Mouse (Mus musculus) midbrain, postnatal 0 days (tissue): ENCODE measurements at regions not wholly inside any gene's neighbourhood (a gene's known extent, or its start where the extent isn't known, plus 50 kb on each side); places are given as distances from the start of the nearest gene placed in this dataset.

ENCODE experiments used
- ATAC-seq: fragments of 200-750 bp; cut with Nextera tagmentation; 2 replicates; pipeline ENCODE4 v1.8.0; 2017; ENCODE audit warnings: moderate number of reproducible peaks, mild to moderate bottlenecking, moderate TSS enrichment, moderate library complexity; ENCODE audit not compliant: low FRiP score
- DNase-seq: peaks from one replicate; pipeline ENCODE4 v3.0.0-alpha.2; 2015; ENCODE audit warnings: low spot score
- H3K27ac ChIP-seq: fragments of 300-500 bp; sonication (generic); 2 replicates; pipeline ENCODE4 v1.5.1; 2014; ENCODE audit warnings: low read depth, mild to moderate bottlenecking, low read length, mixed read lengths
- H3K27me3 ChIP-seq: fragments of 300-500 bp; sonication (generic); 2 replicates; pipeline ENCODE4 v1.6.1; 2014; ENCODE audit warnings: low read length, control low read depth, mixed read lengths; ENCODE audit not compliant: insufficient read depth
- H3K36me3 ChIP-seq: fragments of 300-500 bp; sonication (generic); 2 replicates; pipeline ENCODE4 v1.6.1; 2014; ENCODE audit warnings: low read length, control low read depth, mixed read lengths; ENCODE audit not compliant: insufficient read depth
- H3K4me1 ChIP-seq: fragments of 300-500 bp; sonication (generic); 2 replicates; pipeline ENCODE4 v1.6.1; 2014; ENCODE audit warnings: mild to moderate bottlenecking, control low read depth, antibody characterized with exemption, low read length, mixed read lengths; ENCODE audit not compliant: insufficient read depth
- H3K4me2 ChIP-seq: fragments of 300-500 bp; sonication (generic); 2 replicates; pipeline ENCODE4 v1.6.1; 2014; ENCODE audit warnings: low read depth, mild to moderate bottlenecking, low read length, mixed read lengths; ENCODE audit not compliant: poor library complexity, severe bottlenecking
- H3K4me3 ChIP-seq: fragments of 300-500 bp; sonication (generic); 2 replicates; pipeline ENCODE4 v1.5.1; 2014; ENCODE audit warnings: low read depth, mild to moderate bottlenecking, low read length, moderate library complexity
- H3K9ac ChIP-seq: fragments of 300-500 bp; sonication (generic); replicated peaks from 2 replicates; pipeline ENCODE4 v1.6.1; 2014; ENCODE audit warnings: mild to moderate bottlenecking, low read length, moderate library complexity, mixed read lengths; ENCODE audit not compliant: poor library complexity, severe bottlenecking
- H3K9me3 ChIP-seq: fragments of 300-500 bp; sonication (generic); 2 replicates; pipeline ENCODE4 v1.6.1; 2016; ENCODE audit warnings: low read length, control low read depth
- CTCF ChIP-seq: IDR thresholded peaks from 2 replicates; pipeline ENCODE4 v1.5.1; 2016; ENCODE audit warnings: antibody characterized with exemption, mild to moderate bottlenecking
- WGBS: fragments of 180-500 bp; shearing (Covaris S2); extraction: QIAGEN DNeasy Blood & Tissue Kit; methylation state at CpG from one replicate; pipeline ENCODE4 v1.1.7; 2014; 5-methylcytosine and 5-hydroxymethylcytosine counted together

- ATAC-seq, result no peak
- no peak overlapping the region for H3K4me2 ChIP-seq
- H3K27ac ChIP-seq, result no peak overlapping the region
- no peaks in the 10 kb centered on the region for H3K9me3 ChIP-seq
- H3K9ac ChIP-seq, result no peak overlapping the region
- no peak overlapping the region for H3K4me3 ChIP-seq
- no peaks in the 10 kb centered on the region for H3K27me3 ChIP-seq
- 81% methylated on average over 3 of the region's 3 CpGs for WGBS
- no peaks in the 10 kb centered on the region for H3K36me3 ChIP-seq
- DNase-seq, result no peak
- no peaks in the 10 kb centered on the region for H3K4me1 ChIP-seq
- TF ChIP-seq CTCF, result no peak
Measured at GRCm38 (mm10) chr1:184335952-184336351, 301.9 kb upstream of the 1700056E22Rik start.

- no peak for ATAC-seq
Measured at GRCm38 (mm10) chr1:184335281-184335680, 301.2 kb upstream of the 1700056E22Rik start.

GRCm38 (mm10) chr1:184334818-184335217 is 300.7 kb upstream of the 1700056E22Rik start:
- no peak for DNase-seq
- Histone ChIP-seq H3K27me3 (no peaks in the 10 kb centered on the region), H3K9ac (no peak overlapping the region), H3K4me2 (no peak overlapping the region), H3K4me1 (no peaks in the 10 kb centered on the region), H3K36me3 (no peaks in the 10 kb centered on the region), H3K9me3 (no peaks in the 10 kb centered on the region), H3K4me3 (no peak overlapping the region), H3K27ac (no peak overlapping the region)
- WGBS, result 82% methylated on average over 5 of the region's 5 CpGs
- ATAC-seq, result no peak
- no peak for TF ChIP-seq CTCF

More at GRCm38 (mm10) chr1:184335281-184335680, 301.2 kb upstream of the 1700056E22Rik start:
- H3K4me2 ChIP-seq, result no peak overlapping the region
- no peak overlapping the region for H3K27ac ChIP-seq
- WGBS, result 57% methylated on average over 6 of the region's 6 CpGs
- H3K36me3 ChIP-seq, result no peaks in the 10 kb centered on the region
- TF ChIP-seq CTCF, result no peak
- H3K4me3 ChIP-seq, result no peak overlapping the region
- no peaks in the 10 kb centered on the region for H3K9me3 ChIP-seq
- H3K4me1 ChIP-seq, result no peaks in the 10 kb centered on the region
- H3K9ac ChIP-seq, result no peak overlapping the region
- DNase-seq, result peak; percentile 65
- H3K27me3 ChIP-seq, result no peaks in the 10 kb centered on the region

- Histone ChIP-seq H3K27ac (no peak overlapping the region), H3K9me3 (no peaks in the 10 kb centered on the region), H3K4me2 (no peak overlapping the region), H3K4me1 (no peaks in the 10 kb centered on the region), H3K9ac (no peak overlapping the region), H3K36me3 (no peaks in the 10 kb centered on the region), H3K27me3 (no peaks in the 10 kb centered on the region), H3K4me3 (no peak overlapping the region)
- ATAC-seq, result no peak
- TF ChIP-seq CTCF, result no peak
- no peak for DNase-seq
- WGBS, result 37% methylated on average over 5 of the region's 5 CpGs
Measured at GRCm38 (mm10) chr1:184333086-184333485, 299.0 kb upstream of the 1700056E22Rik start.

- H3K9me3 ChIP-seq, result no peaks in the 10 kb centered on the region
- ATAC-seq (no peak), DNase-seq (no peak)
- H3K27me3 ChIP-seq, result no peaks in the 10 kb centered on the region
- no peak overlapping the region for H3K4me2 ChIP-seq
- no peaks in the 10 kb centered on the region for H3K36me3 ChIP-seq
- no peak overlapping the region for H3K27ac ChIP-seq
- no peaks in the 10 kb centered on the region for H3K4me1 ChIP-seq
- H3K4me3 ChIP-seq, result no peak overlapping the region
- no peak for TF ChIP-seq CTCF
- no peak overlapping the region for H3K9ac ChIP-seq
- WGBS, result 77% methylated on average over 11 of the region's 11 CpGs
Measured at GRCm38 (mm10) chr1:184330516-184331350, 296.6 kb upstream of the 1700056E22Rik start.

GRCm38 (mm10) chr1:184326191-184326590 is 292.1 kb upstream of the 1700056E22Rik start:
- H3K27me3 ChIP-seq, result no peaks in the 10 kb centered on the region
- no peak overlapping the region for H3K4me3 ChIP-seq
- no peak overlapping the region for H3K4me2 ChIP-seq
- no peaks in the 10 kb centered on the region for H3K9me3 ChIP-seq
- ATAC-seq (no peak), DNase-seq (peak; percentile 71)
- WGBS, result 88% methylated on average over 3 of the region's 3 CpGs
- TF ChIP-seq CTCF, result no peak
- H3K36me3 ChIP-seq, result no peaks in the 10 kb centered on the region
- no peak overlapping the region for H3K9ac ChIP-seq
- H3K4me1 ChIP-seq, result no peaks in the 10 kb centered on the region
- H3K27ac ChIP-seq, result no peak overlapping the region
